Mouse (Mus musculus): Measurements from ENCODE around the gene Slc5a11. TPM values are rescaled to one million over a fixed set of nuclear protein-coding genes. Genes with fewer than 3 reads are reported as not detected.
A peak's percentile ranks its signal among the peaks of the same experiment; 100 is the strongest.

Gene Slc5a11
- total and polyA plus RNA-seq, 2 experiments from 2014 or later: 0.16 to 0.21 TPM

GRCm38 (mm10) chr7:123287903-123288302, 73.3 kb downstream of the Slc5a11 start:
- Histone ChIP-seq H3K36me3 (ENCODE audit: insufficient read depth, low read length) (peaks cover 30% of the 10 kb centered on the region), H3K4me3 (ENCODE audit: low read length) (no peak overlapping the region), H3K27ac (no peak overlapping the region), H3K27me3 (ENCODE audit: insufficient read depth, low read length) (no peaks in the 10 kb centered on the region), H3K4me2 (ENCODE audit: low read depth, low read length) (no peak overlapping the region), H3K4me1 (ENCODE audit: insufficient read depth, low read length) (peaks cover 4% of the 10 kb centered on the region; the same call in 1 of the 2 replicates), H3K9me3 (ENCODE audit: low read length) (no peaks in the 10 kb centered on the region), H3K9ac (replicated peaks; ENCODE audit: low read length) (no peak overlapping the region)
- 76% methylated on average over 3 of the region's 3 CpGs for WGBS
- no peak for DNase-seq (ENCODE audit: low spot score)
- ATAC-seq: no peak
- no peak for TF ChIP-seq CTCF (IDR thresholded peaks at IDR 0.05; ENCODE audit: low read depth)

- Histone ChIP-seq H3K27ac (no peak overlapping the region), H3K27me3 (ENCODE audit: insufficient read depth, low read length) (no peaks in the 10 kb centered on the region), H3K36me3 (ENCODE audit: insufficient read depth, low read length) (peaks cover 39% of the 10 kb centered on the region), H3K9ac (replicated peaks; ENCODE audit: low read length) (no peak overlapping the region), H3K9me3 (ENCODE audit: low read length) (no peaks in the 10 kb centered on the region), H3K4me1 (ENCODE audit: insufficient read depth, low read length) (no peaks in the 10 kb centered on the region), H3K4me2 (ENCODE audit: low read depth, low read length) (no peak overlapping the region), H3K4me3 (ENCODE audit: low read length) (no peak overlapping the region)
- DNase-seq (ENCODE audit: low spot score) (no peak), ATAC-seq (no peak)
- WGBS: 71% methylated on average over 4 of the region's 4 CpGs
- TF ChIP-seq CTCF (IDR thresholded peaks at IDR 0.05; ENCODE audit: low read depth): no peak
Observed at GRCm38 (mm10) chr7:123289176-123289575, 74.6 kb downstream of the Slc5a11 start.

DNA sequence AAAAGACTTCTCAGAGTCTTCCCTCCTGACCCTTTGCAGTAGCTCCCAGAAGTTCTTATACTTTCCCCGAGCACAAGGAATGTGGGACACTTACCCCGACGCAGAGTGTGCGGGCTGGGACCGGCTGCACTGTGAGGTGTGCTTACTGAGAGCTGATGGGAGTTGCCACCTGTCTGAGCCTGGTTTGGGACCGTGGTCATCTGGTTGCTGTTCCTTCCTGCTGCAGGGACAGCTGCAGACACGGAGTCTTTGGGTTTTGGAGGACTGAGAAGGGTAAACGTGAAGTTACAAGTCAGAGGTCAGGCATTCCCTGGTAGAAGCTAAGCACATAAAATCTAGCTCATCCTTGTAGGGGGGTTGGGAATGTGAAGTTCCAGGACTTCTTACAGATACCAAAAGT, 77.4 kb downstream of the Slc5a11 start:
- TF ChIP-seq CTCF (IDR thresholded peaks at IDR 0.05; ENCODE audit: low read depth): no peak
- WGBS: 91% methylated on average over 8 of the region's 8 CpGs
- H3K9ac ChIP-seq (replicated peaks; ENCODE audit: low read length): no peak overlapping the region
- no peak for DNase-seq (ENCODE audit: low spot score)
- no peaks in the 10 kb centered on the region for H3K4me1 ChIP-seq (ENCODE audit: insufficient read depth, low read length)
- H3K36me3 ChIP-seq (ENCODE audit: insufficient read depth, low read length): peaks cover 48% of the 10 kb centered on the region; the same call in 1 of the 2 replicates
- no peak for ATAC-seq
- no peaks in the 10 kb centered on the region for H3K27me3 ChIP-seq (ENCODE audit: insufficient read depth, low read length)
- H3K9me3 ChIP-seq (ENCODE audit: low read length): no peaks in the 10 kb centered on the region
- no peak overlapping the region for H3K4me2 ChIP-seq (ENCODE audit: low read depth, low read length)
- no peak overlapping the region for H3K4me3 ChIP-seq (ENCODE audit: low read length)
- no peak overlapping the region for H3K27ac ChIP-seq

DNA sequence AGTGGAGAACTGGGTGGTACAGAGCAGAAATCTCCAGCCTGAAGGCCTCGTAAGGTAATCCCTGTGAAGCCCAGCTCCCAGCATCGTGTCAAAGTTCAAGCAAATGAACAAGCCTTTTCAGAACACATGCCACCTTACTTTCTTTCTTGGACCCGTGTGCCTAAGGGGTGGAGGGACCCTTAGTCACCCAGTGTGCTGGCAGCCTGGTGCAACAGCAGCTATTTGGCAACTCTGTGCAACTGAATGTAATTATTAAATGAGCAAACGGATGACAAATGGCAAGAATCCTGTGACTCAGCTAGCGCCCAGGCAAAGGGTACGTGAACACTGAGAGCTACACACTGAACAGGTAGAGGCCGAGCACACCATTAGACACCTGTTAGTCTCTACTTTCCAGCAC, 79.3 kb downstream of the Slc5a11 start:
- Histone ChIP-seq H3K27ac (no peak overlapping the region), H3K4me2 (ENCODE audit: low read depth, low read length) (no peak overlapping the region), H3K4me3 (ENCODE audit: low read length) (no peak overlapping the region), H3K36me3 (ENCODE audit: insufficient read depth, low read length) (peaks cover 47% of the 10 kb centered on the region; the same call in 1 of the 2 replicates), H3K9ac (replicated peaks; ENCODE audit: low read length) (no peak overlapping the region), H3K9me3 (ENCODE audit: low read length) (no peaks in the 10 kb centered on the region), H3K4me1 (ENCODE audit: insufficient read depth, low read length) (no peaks in the 10 kb centered on the region), H3K27me3 (ENCODE audit: insufficient read depth, low read length) (no peaks in the 10 kb centered on the region)
- ATAC-seq (no peak), DNase-seq (ENCODE audit: low spot score) (no peak)
- 88% methylated on average over 7 of the region's 7 CpGs for WGBS
- no peak for TF ChIP-seq CTCF (IDR thresholded peaks at IDR 0.05; ENCODE audit: low read depth)

GRCm38 (mm10) chr7:123295423-123295822, 80.8 kb downstream of the Slc5a11 start:
- peak; percentile 42; the same call in 1 of the 2 replicates for TF ChIP-seq CTCF (IDR thresholded peaks at IDR 0.05; ENCODE audit: low read depth)
- Histone ChIP-seq H3K36me3 (ENCODE audit: insufficient read depth, low read length) (peaks cover 42% of the 10 kb centered on the region; the same call in 1 of the 2 replicates), H3K4me2 (ENCODE audit: low read depth, low read length) (no peak overlapping the region), H3K27ac (no peak overlapping the region), H3K27me3 (ENCODE audit: insufficient read depth, low read length) (no peaks in the 10 kb centered on the region), H3K9me3 (ENCODE audit: low read length) (no peaks in the 10 kb centered on the region), H3K4me1 (ENCODE audit: insufficient read depth, low read length) (no peaks in the 10 kb centered on the region), H3K9ac (replicated peaks; ENCODE audit: low read length) (no peak overlapping the region), H3K4me3 (ENCODE audit: low read length) (no peak overlapping the region)
- 74% methylated on average over 7 of the region's 7 CpGs for WGBS
- DNase-seq (ENCODE audit: low spot score) (no peak), ATAC-seq (no peak)

DNA sequence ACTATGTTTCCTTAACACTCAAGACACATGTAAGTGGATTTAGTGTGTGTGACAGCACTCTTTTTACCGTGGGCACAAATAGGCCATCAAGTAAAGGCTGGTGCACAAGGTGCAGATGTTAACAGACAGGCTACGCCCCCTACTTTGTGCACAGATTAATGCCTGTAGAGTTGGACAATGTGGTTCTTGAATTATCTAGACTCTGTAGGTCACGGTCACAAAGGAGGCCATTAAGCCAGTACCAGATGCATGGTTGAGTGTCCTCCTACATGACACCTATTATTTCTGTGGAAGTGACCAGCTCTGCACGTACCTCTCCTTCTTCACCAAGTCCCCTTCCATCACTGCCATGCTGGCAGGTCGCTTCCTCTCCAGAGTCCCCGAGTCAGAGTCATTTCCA, 81.5 kb downstream of the Slc5a11 start:
- H3K4me1 ChIP-seq (ENCODE audit: insufficient read depth, low read length): no peaks in the 10 kb centered on the region
- TF ChIP-seq CTCF (IDR thresholded peaks at IDR 0.05; ENCODE audit: low read depth): no peak
- no peak overlapping the region for H3K4me2 ChIP-seq (ENCODE audit: low read depth, low read length)
- H3K27me3 ChIP-seq (ENCODE audit: insufficient read depth, low read length): no peaks in the 10 kb centered on the region
- 65% methylated on average over 6 of the region's 6 CpGs for WGBS
- no peak overlapping the region for H3K9ac ChIP-seq (replicated peaks; ENCODE audit: low read length)
- H3K27ac ChIP-seq: no peak overlapping the region
- no peak overlapping the region for H3K4me3 ChIP-seq (ENCODE audit: low read length)
- no peak for ATAC-seq
- H3K36me3 ChIP-seq (ENCODE audit: insufficient read depth, low read length): peaks cover 38% of the 10 kb centered on the region; the same call in 1 of the 2 replicates
- H3K9me3 ChIP-seq (ENCODE audit: low read length): no peaks in the 10 kb centered on the region
- no peak for DNase-seq (ENCODE audit: low spot score)

DNA sequence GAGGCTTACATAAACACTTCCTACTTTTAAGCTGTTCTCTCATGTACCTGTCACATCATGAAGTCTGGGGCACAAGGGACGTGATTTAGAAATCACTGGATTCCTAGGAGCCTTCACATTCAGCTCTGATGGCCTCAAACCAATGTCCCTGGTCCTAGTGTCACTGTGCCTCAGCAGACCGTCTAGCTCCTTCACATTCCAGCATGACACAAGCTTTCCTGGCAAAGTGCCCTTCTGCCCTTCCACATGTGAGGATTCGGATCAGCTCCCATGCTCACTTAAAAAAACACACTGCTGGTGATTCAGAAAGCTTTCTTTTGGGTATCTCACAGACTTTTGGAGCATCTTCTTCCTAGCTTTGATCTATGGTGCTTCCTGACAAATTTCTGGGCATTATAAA, 83.6 kb downstream of the Slc5a11 start:
- no peak overlapping the region for H3K9ac ChIP-seq (replicated peaks; ENCODE audit: low read length)
- no peak overlapping the region for H3K4me3 ChIP-seq (ENCODE audit: low read length)
- no peaks in the 10 kb centered on the region for H3K9me3 ChIP-seq (ENCODE audit: low read length)
- ATAC-seq (no peak), DNase-seq (ENCODE audit: low spot score) (peak; percentile 49)
- 50% methylated on average over 3 of the region's 3 CpGs for WGBS
- no peaks in the 10 kb centered on the region for H3K4me1 ChIP-seq (ENCODE audit: insufficient read depth, low read length)
- no peak overlapping the region for H3K4me2 ChIP-seq (ENCODE audit: low read depth, low read length)
- no peak overlapping the region for H3K27ac ChIP-seq
- H3K36me3 ChIP-seq (ENCODE audit: insufficient read depth, low read length): peaks cover 38% of the 10 kb centered on the region; the same call in 1 of the 2 replicates
- H3K27me3 ChIP-seq (ENCODE audit: insufficient read depth, low read length): no peaks in the 10 kb centered on the region
- no peak for TF ChIP-seq CTCF (IDR thresholded peaks at IDR 0.05; ENCODE audit: low read depth)
